Mouse (Mus musculus): ENCODE data around the gene Ube2v1.
"Not testable (repeated sequence)": the region's sequence is repeated elsewhere in the genome, so short reads cannot be mapped to it uniquely, and the experiment has no call there.

Ube2v1 gene

DNA sequence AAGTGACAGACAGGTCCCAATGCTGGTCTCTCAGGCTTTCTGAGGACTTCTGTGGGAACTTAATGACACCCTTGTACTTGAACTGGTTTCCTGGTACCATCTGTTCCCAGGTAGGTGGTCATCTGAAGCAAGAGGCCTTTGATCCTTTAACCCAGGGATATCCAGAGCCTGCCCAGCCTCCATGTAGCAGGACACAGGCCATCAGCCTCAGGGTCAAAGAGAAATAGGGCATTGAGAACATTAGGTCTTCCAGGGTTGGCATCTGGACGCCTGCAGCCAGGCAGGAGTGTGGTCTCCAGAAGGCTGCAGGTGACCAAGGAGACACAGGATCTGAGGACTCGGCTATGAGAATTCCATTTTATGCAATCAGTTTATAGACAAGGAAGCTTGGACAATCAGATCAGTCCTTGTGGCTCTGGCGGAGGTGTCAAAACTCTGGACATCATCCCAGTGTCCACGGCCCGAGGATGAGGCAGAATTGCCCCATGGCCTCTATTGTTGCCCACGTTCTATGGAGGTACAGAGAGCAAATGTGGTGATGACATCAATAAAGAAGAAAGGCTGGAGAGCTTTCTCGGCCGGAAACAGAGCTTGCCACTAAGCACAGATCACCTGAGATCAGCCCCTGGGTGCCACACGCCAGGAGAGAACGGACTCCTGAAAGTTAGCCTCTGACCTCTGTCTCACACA is 23.2 kb upstream of the Ube2v1 start:
- DNase-seq (ENCODE audit: low spot score): no peak

DNA sequence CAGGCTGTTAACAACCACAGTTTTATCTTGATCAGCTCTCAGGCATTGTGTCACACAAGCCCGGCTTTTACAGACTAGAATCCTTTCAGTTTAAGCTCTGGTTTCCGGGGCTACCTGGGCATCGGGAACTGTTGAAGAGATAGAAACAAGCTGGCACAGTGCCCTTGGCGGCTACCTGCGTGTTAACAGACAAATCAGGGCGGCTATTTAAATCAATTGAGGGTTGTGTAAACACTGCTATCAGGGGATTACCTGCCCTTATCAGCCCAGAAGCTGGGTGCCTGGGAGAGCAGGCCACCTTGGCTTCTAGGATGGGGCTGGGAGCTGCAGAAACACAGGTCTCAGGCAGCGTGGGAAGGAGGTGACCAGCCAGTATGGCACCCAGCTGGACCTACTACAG is 20.8 kb upstream of the Ube2v1 start:
- DNase-seq (ENCODE audit: low spot score): no peak

DNA sequence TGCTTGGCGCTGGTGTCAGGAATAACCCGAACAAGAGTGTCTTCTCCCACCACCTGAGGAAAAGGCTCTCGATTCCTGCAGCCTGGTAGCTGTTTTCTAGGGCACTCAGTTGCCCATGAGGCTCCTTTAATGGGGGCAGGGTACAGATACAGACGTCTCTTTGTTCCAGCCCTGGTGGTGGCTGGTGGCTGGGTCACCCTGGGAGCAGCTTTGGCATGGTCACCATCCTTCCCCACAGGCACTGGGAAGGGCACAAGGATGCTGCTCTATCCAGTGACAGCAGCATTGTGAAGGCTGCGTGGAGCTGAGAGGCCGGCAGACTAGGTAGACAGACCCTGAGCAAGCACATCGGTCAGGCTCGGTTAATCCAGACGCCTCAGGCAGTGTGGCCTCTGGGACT is 19.7 kb upstream of the Ube2v1 start:
- DNase-seq (ENCODE audit: low spot score): no peak

GRCm38 (mm10) chr2:167649290-167650032 is 17.6 kb upstream of the Ube2v1 start:
- DNase-seq (ENCODE audit: low spot score): no peak

- DNase-seq (ENCODE audit: low spot score): no peak
These were observed 14.5 kb upstream of the Ube2v1 start for GRCm38 (mm10) chr2:167646411-167646810.

DNA sequence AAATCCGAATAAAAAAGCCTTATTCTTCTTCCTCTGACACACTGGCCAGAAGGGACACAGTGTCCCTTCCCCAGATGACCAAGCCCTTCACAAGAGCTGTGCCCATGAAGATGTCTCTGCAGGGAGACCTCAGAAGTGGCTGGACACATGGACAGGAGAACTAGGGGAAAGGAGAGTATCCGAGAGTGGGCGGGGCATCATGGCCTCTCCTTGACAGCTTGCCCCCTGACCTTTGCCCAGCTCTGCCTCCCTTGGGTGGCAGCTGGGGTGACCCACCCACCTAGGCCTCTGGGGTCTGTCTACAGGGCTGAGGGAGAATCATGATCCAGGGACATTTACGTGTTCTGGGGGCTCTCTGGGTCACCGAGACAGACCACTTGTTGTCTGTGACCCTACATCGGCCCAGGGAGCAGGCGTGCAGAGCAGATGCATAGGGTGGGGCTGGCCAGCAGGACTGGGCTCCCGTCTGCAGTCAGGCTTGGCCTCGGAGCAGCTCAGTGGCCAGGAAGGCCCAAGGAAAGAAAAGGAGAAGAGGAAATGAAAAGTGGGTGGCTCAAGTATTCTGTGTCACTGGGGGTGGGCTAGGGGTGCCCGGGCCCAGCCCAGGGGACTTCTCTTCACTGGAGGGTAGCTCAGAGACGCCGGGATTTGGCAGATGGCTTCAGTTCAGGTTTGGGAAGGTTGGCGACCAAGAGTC is 11.6 kb upstream of the Ube2v1 start:
- DNase-seq (ENCODE audit: low spot score): not testable (repeated sequence)

DNA sequence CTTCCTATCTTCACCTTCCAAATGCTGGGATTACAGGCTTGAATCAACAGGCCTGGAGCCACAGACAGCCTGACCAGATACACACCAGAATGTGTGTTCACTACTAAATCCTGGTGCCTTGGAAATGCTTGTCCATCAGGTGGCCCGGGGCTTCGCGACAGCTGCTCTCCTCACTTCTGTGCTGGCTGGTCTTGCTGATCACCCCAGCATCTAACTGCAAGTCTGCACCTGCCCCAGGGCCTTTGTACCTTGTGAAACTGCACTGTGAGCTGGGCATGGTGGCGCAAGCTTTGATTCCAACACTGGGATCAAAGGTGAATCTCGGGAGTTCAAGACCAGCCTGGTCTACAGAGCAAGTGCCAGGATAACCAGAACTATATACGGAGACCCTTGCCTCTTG is 10.3 kb upstream of the Ube2v1 start:
- no peak for DNase-seq (ENCODE audit: low spot score)

DNA sequence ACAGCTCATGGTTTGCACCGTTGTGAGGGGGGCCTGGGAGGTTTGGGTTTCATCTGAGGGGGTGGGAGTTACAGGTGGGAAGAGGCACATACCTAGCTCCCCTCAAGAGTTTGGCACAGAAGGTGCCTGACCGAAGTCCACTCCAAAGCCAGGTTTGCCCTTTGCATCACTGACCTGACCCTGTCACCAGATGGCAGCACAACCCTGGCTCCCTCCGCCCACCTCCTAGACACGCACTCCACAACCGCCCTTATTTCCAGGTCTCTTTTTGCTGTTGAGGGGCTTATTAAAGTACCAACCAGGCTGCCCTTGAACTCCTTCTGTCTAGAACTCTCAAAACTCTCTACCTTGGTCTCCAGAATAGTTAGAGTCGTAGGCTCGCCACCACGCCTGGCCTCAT is 9.4 kb upstream of the Ube2v1 start:
- DNase-seq (ENCODE audit: low spot score): peak; percentile 74

DNA sequence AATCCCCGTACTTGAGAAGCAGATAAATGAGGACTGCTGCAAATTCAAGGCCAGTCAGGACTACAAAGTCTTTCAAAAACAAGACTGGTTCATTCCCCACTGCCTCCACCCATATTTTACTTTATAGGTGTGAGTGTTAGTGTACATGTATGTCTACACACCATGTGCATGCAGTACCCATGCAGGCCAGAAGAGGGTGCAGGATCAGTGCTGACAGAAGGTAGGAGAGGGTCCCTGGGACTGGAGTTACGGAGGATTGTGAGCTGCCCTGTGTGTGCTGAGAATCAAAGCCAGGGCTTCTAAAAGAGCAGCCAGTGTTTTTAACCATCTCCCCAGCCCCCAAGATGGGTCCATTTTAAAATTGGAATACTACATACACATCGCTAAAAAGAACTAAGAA is 8.4 kb upstream of the Ube2v1 start:
- no peak for DNase-seq (ENCODE audit: low spot score)

DNA sequence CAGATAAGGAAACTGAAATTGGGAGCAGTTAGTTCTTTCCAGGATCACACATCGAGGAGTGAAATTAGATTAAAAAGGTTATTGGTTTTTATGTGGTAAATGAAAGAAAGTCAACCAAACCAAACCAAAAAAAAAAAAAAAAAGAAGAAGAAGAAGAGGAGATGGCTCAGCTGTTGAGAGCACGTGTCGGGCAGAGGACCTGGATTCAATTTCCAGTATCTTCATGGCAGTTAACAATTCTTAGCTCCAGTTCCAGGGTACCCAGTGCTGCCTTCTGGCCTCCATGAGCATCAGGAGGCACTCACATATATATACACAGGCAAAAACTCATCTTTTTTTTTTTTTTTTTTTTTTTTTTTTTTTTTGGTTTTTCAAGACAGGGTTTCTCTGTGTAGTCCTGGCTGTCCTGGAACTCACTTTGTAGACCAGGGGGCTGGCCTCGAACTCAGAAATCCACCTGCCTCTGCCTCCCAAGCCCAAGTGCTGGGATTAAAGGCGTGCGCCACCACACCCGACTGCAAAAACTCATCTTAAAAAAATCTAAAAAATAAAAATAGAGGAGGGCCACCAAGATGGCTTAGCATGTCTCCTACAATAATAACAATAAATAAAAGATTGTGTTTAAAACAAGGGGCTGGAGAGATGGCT is 3.1 kb upstream of the Ube2v1 start:
- no peak for DNase-seq (ENCODE audit: low spot score)

DNA sequence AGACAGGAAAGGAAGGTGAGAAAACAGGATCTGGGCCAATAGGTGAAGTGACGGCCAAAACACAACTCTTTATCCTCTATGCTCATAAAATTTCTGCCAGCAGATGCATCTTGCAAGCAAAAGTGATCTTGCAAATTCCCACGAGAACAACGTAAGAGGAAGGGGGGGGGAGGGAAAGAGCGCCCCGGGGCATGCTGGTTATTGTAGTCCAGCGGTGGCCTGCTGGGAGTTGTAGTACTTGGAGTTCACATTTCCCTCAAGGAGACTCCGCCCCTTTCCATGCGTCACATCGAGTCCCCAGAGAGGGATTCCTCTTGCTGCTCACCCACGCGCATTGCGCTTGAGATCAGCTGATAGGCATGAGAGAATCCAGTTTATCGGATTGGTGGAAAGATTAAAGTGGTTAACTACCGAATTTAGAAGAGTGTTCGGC is 2.5 kb upstream of the Ube2v1 start:
- DNase-seq (ENCODE audit: low spot score): peak; percentile 98

GRCm38 (mm10) chr2:167633537-167633872 is 1.6 kb upstream of the Ube2v1 start:
- DNase-seq (ENCODE audit: low spot score): no peak

GRCm38 (mm10) chr2:167632731-167633536 is 1.0 kb upstream of the Ube2v1 start:
- no peak for DNase-seq (ENCODE audit: low spot score)

DNA sequence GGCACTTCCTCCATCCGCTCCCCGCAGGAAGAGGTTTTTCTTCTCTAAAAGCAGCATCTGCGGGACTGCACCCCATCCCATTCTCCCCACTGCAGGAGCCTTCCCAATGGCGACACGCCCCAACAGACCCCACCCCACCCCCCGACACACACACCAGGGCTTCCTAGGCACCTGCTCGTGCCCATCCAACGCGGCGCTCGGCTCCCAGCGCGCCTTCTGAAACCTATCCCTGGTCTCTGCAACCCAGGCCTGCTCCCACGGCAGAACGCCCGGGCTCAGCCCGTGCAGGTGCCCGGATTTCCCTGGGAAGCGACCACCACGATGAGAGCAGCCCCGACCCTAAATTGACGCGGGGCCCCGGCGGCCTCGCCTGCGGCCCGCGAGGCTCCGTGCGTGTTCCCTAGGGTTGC is 709 bp downstream of the Ube2v1 start:
- no peak for DNase-seq (ENCODE audit: low spot score)

GRCm38 (mm10) chr2:167630421-167630820 is 1.5 kb downstream of the Ube2v1 start:
- DNase-seq (ENCODE audit: low spot score): no peak

DNA sequence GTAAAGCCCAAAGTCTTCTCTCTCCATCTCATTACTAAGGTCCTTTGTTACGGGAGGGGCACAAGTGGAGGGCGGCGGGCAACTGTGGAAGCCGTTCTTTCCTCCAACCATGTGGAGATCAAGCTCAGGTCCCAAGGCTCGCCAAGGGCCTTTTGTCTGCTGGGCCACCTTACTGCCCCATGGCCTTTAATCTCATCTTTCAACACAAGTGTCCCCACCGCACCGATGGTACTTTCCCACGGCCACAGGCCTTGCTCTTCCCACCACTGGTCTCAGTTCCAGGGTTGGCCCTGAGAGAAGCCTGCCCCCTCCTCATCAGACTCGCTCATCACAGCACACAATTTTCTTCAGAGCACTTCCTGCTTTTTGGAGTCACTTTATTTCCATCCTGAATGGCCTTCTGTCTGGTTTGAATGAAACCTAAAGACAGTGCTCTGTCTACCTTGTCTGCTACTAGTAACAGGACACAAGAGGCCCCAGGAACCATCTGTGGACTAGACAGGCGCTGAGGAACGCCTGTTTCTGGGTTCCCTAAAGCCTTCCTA is 2.2 kb downstream of the Ube2v1 start:
- DNase-seq (ENCODE audit: low spot score): no peak

DNA sequence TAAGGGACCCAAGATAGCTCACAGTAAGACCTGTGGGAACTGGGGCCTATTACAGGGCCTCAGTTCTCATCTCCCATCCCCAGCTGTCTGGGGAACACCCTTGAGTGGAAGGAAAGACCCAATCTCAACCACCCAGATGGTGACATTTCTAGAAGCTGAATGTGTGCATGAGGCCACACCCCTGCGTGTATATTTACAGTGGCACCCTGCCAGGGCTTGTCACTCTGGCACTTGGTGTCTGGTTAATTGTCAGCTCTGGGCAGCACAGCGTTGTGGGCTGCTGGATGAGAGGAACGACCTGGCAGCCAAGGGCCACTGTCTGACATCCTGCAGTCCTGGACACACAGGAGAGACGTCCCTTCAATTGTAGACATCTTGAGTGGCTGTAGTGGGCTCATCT is 3.0 kb downstream of the Ube2v1 start:
- DNase-seq (ENCODE audit: low spot score): no peak

GRCm38 (mm10) chr2:167627019-167627418 is 4.9 kb downstream of the Ube2v1 start:
- no peak for DNase-seq (ENCODE audit: low spot score)

GRCm38 (mm10) chr2:167625670-167626069 is 6.2 kb downstream of the Ube2v1 start:
- DNase-seq (ENCODE audit: low spot score): no peak

DNA sequence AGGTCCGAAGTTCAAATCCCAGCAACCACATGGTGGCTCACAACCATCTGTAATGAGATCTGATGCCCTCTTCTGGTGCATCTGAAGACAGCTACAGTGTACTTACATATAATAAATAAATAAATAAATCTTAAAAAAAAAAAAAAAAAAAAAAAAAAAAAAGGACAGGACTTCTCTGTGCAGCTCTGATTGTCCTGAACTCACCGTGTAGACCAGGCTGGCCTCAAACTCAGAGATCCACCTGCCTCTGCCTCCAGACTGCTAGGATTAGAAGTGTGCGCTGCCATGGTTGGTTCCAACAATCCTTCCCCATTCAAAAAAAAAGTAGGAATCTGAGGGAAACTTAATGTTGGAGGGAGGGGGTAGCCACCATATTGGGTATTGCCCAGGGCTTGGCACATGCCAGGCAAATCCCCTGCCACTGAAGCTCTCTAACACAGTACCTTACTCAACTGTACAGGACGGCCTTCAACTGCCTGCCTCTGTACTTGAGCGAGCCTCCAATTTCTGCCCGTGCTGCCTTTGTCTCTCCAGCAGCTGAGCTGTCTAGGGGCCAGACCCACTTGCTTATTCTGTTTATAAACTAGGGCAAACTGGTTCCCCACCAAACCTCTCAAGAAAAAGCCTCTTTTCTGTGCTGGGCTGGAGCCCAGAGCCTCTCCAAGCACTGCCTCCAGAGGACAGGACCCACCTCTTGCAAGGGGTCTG is 7.4 kb downstream of the Ube2v1 start:
- no peak for DNase-seq (ENCODE audit: low spot score)

GRCm38 (mm10) chr2:167622965-167623364 is 8.9 kb downstream of the Ube2v1 start:
- no peak for DNase-seq (ENCODE audit: low spot score)

Measured in yolk sac, embryonic 10.5 days (tissue).